Mouse (Mus musculus): ENCODE data around the gene Tuft1. TPM values are rescaled to one million over a fixed set of nuclear protein-coding genes. Genes with fewer than 3 reads are reported as not detected.
A peak's percentile ranks its signal among the peaks of the same experiment; 100 is the strongest.

Gene Tuft1
- polyA plus RNA-seq, 1 experiment = 3.5 TPM

GRCm38 (mm10) chr3:94565127-94565526, 93.5 kb downstream of the Tuft1 start:
- TF ChIP-seq E2F4 (IDR thresholded peaks at IDR 0.05; ENCODE audit: insufficient read depth) (no peak), MAX (IDR thresholded peaks at IDR 0.05; ENCODE audit: low read depth) (no peak), TCF12 (IDR thresholded peaks at IDR 0.05; ENCODE audit: insufficient read depth, poor library complexity, severe bottlenecking) (no peak), POLR2A (IDR thresholded peaks at IDR 0.05; ENCODE audit: insufficient read length, low read depth) (no peak), MYOD1 (IDR thresholded peaks at IDR 0.05; ENCODE audit: control insufficient read depth in 1 of 3, insufficient read length in 2 of 3, low read depth in 2 of 3) (no peak), POLR2AphosphoS2 (IDR thresholded peaks at IDR 0.05; ENCODE audit: insufficient read length, low read depth) (no peak), TCF3 (IDR thresholded peaks at IDR 0.05; ENCODE audit: insufficient read length, low read depth) (no peak), MYOG (IDR thresholded peaks at IDR 0.05; ENCODE audit: control insufficient read depth in 1 of 3, insufficient read depth in 1 of 3, insufficient read length in 2 of 3, low read depth in 2 of 3) (no peak), USF1 (IDR thresholded peaks at IDR 0.05; ENCODE audit: low read depth) (no peak), REST (IDR thresholded peaks at IDR 0.05; ENCODE audit: insufficient read depth, insufficient read length) (no peak), CEBPB (IDR thresholded peaks at IDR 0.05; ENCODE audit: insufficient read depth, poor library complexity, severe bottlenecking) (no peak), SRF (IDR thresholded peaks at IDR 0.05; ENCODE audit: control insufficient read depth, insufficient read length, low read depth) (no peak)
- H3K4me3 ChIP-seq = no peak overlapping the region
- no peak overlapping the region for H3ac ChIP-seq (ENCODE audit: control insufficient read depth, insufficient read length)
- peak overlapping the region; percentile 82 for H3K4me2 ChIP-seq (ENCODE audit: low read depth)
- no peaks in the 10 kb centered on the region for H3K27me3 ChIP-seq (ENCODE audit: control insufficient read depth, insufficient read depth, insufficient read length)
- no peaks in the 10 kb centered on the region for H3K36me3 ChIP-seq (ENCODE audit: control insufficient read depth, insufficient read depth)
- peaks cover 45% of the 10 kb centered on the region for H3K79me2 ChIP-seq (ENCODE audit: control insufficient read depth, insufficient read depth)

GRCm38 (mm10) chr3:94564356-94565010, 94.2 kb downstream of the Tuft1 start:
- Histone ChIP-seq H3K27me3 (ENCODE audit: control insufficient read depth, insufficient read depth, insufficient read length) (no peaks in the 10 kb centered on the region), H3K36me3 (ENCODE audit: control insufficient read depth, insufficient read depth) (peaks cover 5% of the 10 kb centered on the region), H3K4me2 (ENCODE audit: low read depth) (peak overlapping the region; percentile 82), H3ac (ENCODE audit: control insufficient read depth, insufficient read length) (no peak overlapping the region), H3K79me2 (ENCODE audit: control insufficient read depth, insufficient read depth) (peaks cover 43% of the 10 kb centered on the region), H3K4me3 (no peak overlapping the region)
- TF ChIP-seq TCF3 (IDR thresholded peaks at IDR 0.05; ENCODE audit: insufficient read length, low read depth) = no peak
- TF ChIP-seq SRF (IDR thresholded peaks at IDR 0.05; ENCODE audit: control insufficient read depth, insufficient read length, low read depth) = no peak
- no peak for TF ChIP-seq TCF12 (IDR thresholded peaks at IDR 0.05; ENCODE audit: insufficient read depth, poor library complexity, severe bottlenecking)
- TF ChIP-seq MAX (IDR thresholded peaks at IDR 0.05; ENCODE audit: low read depth) = no peak
- no peak for TF ChIP-seq POLR2AphosphoS2 (IDR thresholded peaks at IDR 0.05; ENCODE audit: insufficient read length, low read depth)
- no peak for TF ChIP-seq REST (IDR thresholded peaks at IDR 0.05; ENCODE audit: insufficient read depth, insufficient read length)
- TF ChIP-seq USF1 (IDR thresholded peaks at IDR 0.05; ENCODE audit: low read depth) = no peak
- TF ChIP-seq MYOD1 (IDR thresholded peaks at IDR 0.05; ENCODE audit: control insufficient read depth in 1 of 3, insufficient read length in 2 of 3, low read depth in 2 of 3) = no peak
- TF ChIP-seq MYOG (IDR thresholded peaks at IDR 0.05; ENCODE audit: control insufficient read depth in 1 of 3, insufficient read depth in 1 of 3, insufficient read length in 2 of 3, low read depth in 2 of 3) = no peak
- no peak for TF ChIP-seq POLR2A (IDR thresholded peaks at IDR 0.05; ENCODE audit: insufficient read length, low read depth)

GRCm38 (mm10) chr3:94563163-94563562, 95.5 kb downstream of the Tuft1 start:
- TF ChIP-seq POLR2A (IDR thresholded peaks at IDR 0.05; ENCODE audit: insufficient read length, low read depth) (no peak), MYOD1 (IDR thresholded peaks at IDR 0.05; ENCODE audit: control insufficient read depth in 1 of 3, insufficient read length in 2 of 3, low read depth in 2 of 3) (peak; percentile 11 to 63 (median 41)), MYOG (IDR thresholded peaks at IDR 0.05; ENCODE audit: control insufficient read depth in 1 of 3, insufficient read depth in 1 of 3, insufficient read length in 2 of 3, low read depth in 2 of 3) (peak in 2 of 3 experiments; percentile 46 to 63), CEBPB (IDR thresholded peaks at IDR 0.05; ENCODE audit: insufficient read depth, poor library complexity, severe bottlenecking) (no peak), MAX (IDR thresholded peaks at IDR 0.05; ENCODE audit: low read depth) (no peak)
- H3K27me3 ChIP-seq (ENCODE audit: control insufficient read depth, insufficient read depth, insufficient read length) = no peaks in the 10 kb centered on the region
- no peak overlapping the region for H3K4me3 ChIP-seq
- peaks cover 39% of the 10 kb centered on the region for H3K79me2 ChIP-seq (ENCODE audit: control insufficient read depth, insufficient read depth)
- peak overlapping the region; percentile 47 for H3K4me2 ChIP-seq (ENCODE audit: low read depth)
- no peak overlapping the region for H3ac ChIP-seq (ENCODE audit: control insufficient read depth, insufficient read length)
- H3K36me3 ChIP-seq (ENCODE audit: control insufficient read depth, insufficient read depth) = peaks cover 11% of the 10 kb centered on the region

Other genes starting within 250 kb of the Tuft1 start
- gene Tdrkh, start 245.6 kb downstream of the Tuft1 start, polyA plus RNA-seq (2012; fragmentation: generic; extraction: Trizol) = 5.4 TPM
- gene Mrpl9, start 215.6 kb downstream of the Tuft1 start, polyA plus RNA-seq (2012; fragmentation: generic; extraction: Trizol) = 75.1 TPM
- 0.10 TPM for gene Oaz3, start 215.0 kb downstream of the Tuft1 start, polyA plus RNA-seq (2012; fragmentation: generic; extraction: Trizol)
- gene Celf3, start 180.6 kb downstream of the Tuft1 start, polyA plus RNA-seq (2012; fragmentation: generic; extraction: Trizol) = 0.11 TPM
- 0.36 TPM for gene Riiad1, start 178.5 kb downstream of the Tuft1 start, polyA plus RNA-seq (2012; fragmentation: generic; extraction: Trizol)
- 17.4 TPM for gene Snx27, start 76.2 kb downstream of the Tuft1 start, polyA plus RNA-seq (2012; fragmentation: generic; extraction: Trizol)
- not detected for gene Gm10972, start 15.8 kb downstream of the Tuft1 start, polyA plus RNA-seq (2012; fragmentation: generic; extraction: Trizol)
- 0.16 TPM for gene Selenbp2, start 34.7 kb upstream of the Tuft1 start, polyA plus RNA-seq (2012; fragmentation: generic; extraction: Trizol)
- 0.02 TPM for gene Cgn, start 127.6 kb upstream of the Tuft1 start, polyA plus RNA-seq (2012; fragmentation: generic; extraction: Trizol)
- 11.5 TPM for gene Pogz, start 178.7 kb upstream of the Tuft1 start, polyA plus RNA-seq (2012; fragmentation: generic; extraction: Trizol)
- 475 TPM for gene Psmb4, start 228.1 kb upstream of the Tuft1 start, polyA plus RNA-seq (2012; fragmentation: generic; extraction: Trizol)

Measured in myocyte (in vitro differentiated cells).